Mouse (Mus musculus) erythroblast, embryonic 14.5 days (primary cell): ENCODE measurements around the gene Otog.

Experiments used
- GATA1 ChIP-seq: IDR thresholded peaks from 2 replicates; pipeline ENCODE4 v1.6.1; 2012; ENCODE audit warnings: low read length, inconsistent platforms, mixed read lengths
- TAL1 ChIP-seq: IDR thresholded peaks from 3 replicates; pipeline ENCODE4 v1.6.1; 2012; ENCODE audit warnings: low read length, inconsistent platforms, mixed read lengths

- no peak for TF ChIP-seq GATA1
- TF ChIP-seq TAL1 = no peak
Observed at GRCm38 (mm10) chr7:46216481-46216880, 24.3 kb upstream of the Otog start.
